Mouse (Mus musculus) small intestine, adult 2 months (tissue): ENCODE measurements around the gene Cd70. TPM values are rescaled to one million over a fixed set of nuclear protein-coding genes. Genes with fewer than 3 reads are reported as not detected.

ENCODE experiments used
- H3K27ac ChIP-seq: fragments of 200-500 bp; 2 replicates; pipeline ENCODE4 v1.5.1; 2012; ENCODE audit warnings: low read depth, low read length, control low read depth, inconsistent platforms; ENCODE audit not compliant: insufficient read depth
- H3K27me3 ChIP-seq: fragments of 200-500 bp; 2 replicates; pipeline ENCODE4 v1.6.1; 2012; ENCODE audit warnings: mild to moderate bottlenecking, moderate library complexity, low read length, inconsistent platforms; ENCODE audit not compliant: control insufficient read depth, insufficient read depth
- H3K36me3 ChIP-seq: fragments of 200-500 bp; 2 replicates; pipeline ENCODE4 v1.6.1; 2012; ENCODE audit warnings: mild to moderate bottlenecking, low read length, control low read depth, inconsistent platforms; ENCODE audit not compliant: control insufficient read depth, insufficient read depth
- H3K4me1 ChIP-seq: fragments of 200-500 bp; 2 replicates; pipeline ENCODE4 v1.6.1; 2012; ENCODE audit warnings: low read length, inconsistent platforms, mixed read lengths; ENCODE audit not compliant: control insufficient read depth, insufficient read depth, insufficient read length
- H3K4me3 ChIP-seq: fragments of 200-500 bp; 2 replicates; pipeline ENCODE4 v1.5.1; 2012; ENCODE audit warnings: low read depth, mild to moderate bottlenecking, control low read depth, inconsistent platforms, low read length, moderate library complexity
- CTCF ChIP-seq: fragments of 200-500 bp; IDR thresholded peaks from 2 replicates; pipeline ENCODE4 v1.5.1; 2012; ENCODE audit warnings: low read depth, mild to moderate bottlenecking, control low read depth, inconsistent platforms, low read length, moderate library complexity, mixed read lengths; ENCODE audit not compliant: insufficient replicate concordance, insufficient read length; ENCODE audit errors: extremely low read depth
- POLR2A ChIP-seq: fragments of 200-500 bp; IDR thresholded peaks from 2 replicates; pipeline ENCODE4 v1.6.1; 2012; ENCODE audit warnings: low read depth, mild to moderate bottlenecking, control low read depth, inconsistent platforms, low read length, moderate library complexity
- WGBS: fragments of 180-500 bp; shearing (Covaris S2); methylation state at CpG from one replicate; pipeline ENCODE4 v1.1.7; 2018; 5-methylcytosine and 5-hydroxymethylcytosine counted together
- polyA plus RNA-seq: library from polyadenylated mRNA; depleted of rRNA; stranded (reverse); fragments of >200 nt; gene quantifications from 2 replicates; pipeline ENCODE4 v1.2.3, GENCODE M21; 2012; rRNA removed

Gene Cd70
- polyA plus RNA-seq, 1 experiment: not detected

GRCm38 (mm10) chr17:57105181-57106034 is 44.2 kb downstream of the Cd70 start, which contains the start of gene Tnfsf9:
Gene Tnfsf9, plus strand, starts transcription at chr17:57105325.
- Histone ChIP-seq H3K4me1 (peaks cover 4% of the 10 kb centered on the region; the same call in 1 of the 2 replicates), H3K27ac (no peak within 1 kb of the TSS), H3K36me3 (no peaks in the 10 kb centered on the region), H3K4me3 (peak within 1 kb of the TSS; percentile 71), H3K27me3 (no peaks in the 10 kb centered on the region)
- TF ChIP-seq POLR2A (no peak; the same call in 1 of the 2 replicates), CTCF (no peak)
- WGBS: under 1% methylated on average over 60 of the region's 61 CpGs

- H3K27me3 ChIP-seq: no peaks in the 10 kb centered on the region
- H3K36me3 ChIP-seq: no peaks in the 10 kb centered on the region
- no peak overlapping the region for H3K4me3 ChIP-seq
- H3K27ac ChIP-seq: no peak overlapping the region
- H3K4me1 ChIP-seq: peaks cover 4% of the 10 kb centered on the region; the same call in 1 of the 2 replicates
- 50% methylated on average over 4 of the region's 4 CpGs for WGBS
- TF ChIP-seq POLR2A: no peak
- TF ChIP-seq CTCF: no peak
These were observed 45.1 kb downstream of the Cd70 start for GRCm38 (mm10) chr17:57104496-57104895.

- WGBS: 80% methylated on average over 2 of the region's 2 CpGs
- Histone ChIP-seq H3K27ac (no peak overlapping the region), H3K27me3 (no peaks in the 10 kb centered on the region), H3K36me3 (no peaks in the 10 kb centered on the region), H3K4me1 (peaks cover 4% of the 10 kb centered on the region; the same call in 1 of the 2 replicates), H3K4me3 (no peak overlapping the region)
- TF ChIP-seq CTCF (no peak), POLR2A (no peak)
These were observed 47.3 kb downstream of the Cd70 start for GRCm38 (mm10) chr17:57102276-57102675.

GRCm38 (mm10) chr17:57099629-57100325 is 49.8 kb downstream of the Cd70 start:
- TF ChIP-seq CTCF (no peak), POLR2A (no peak)
- no peaks in the 10 kb centered on the region for H3K36me3 ChIP-seq
- peaks cover 8% of the 10 kb centered on the region; the same call in 1 of the 2 replicates for H3K4me1 ChIP-seq
- no peak overlapping the region for H3K27ac ChIP-seq
- no peak overlapping the region for H3K4me3 ChIP-seq
- 30% methylated on average over 10 of the region's 10 CpGs for WGBS
- no peaks in the 10 kb centered on the region for H3K27me3 ChIP-seq

- Histone ChIP-seq H3K4me3 (no peak overlapping the region), H3K27me3 (no peaks in the 10 kb centered on the region), H3K36me3 (no peaks in the 10 kb centered on the region), H3K4me1 (peaks cover 7% of the 10 kb centered on the region; the same call in 1 of the 2 replicates), H3K27ac (no peak overlapping the region)
- 61% methylated on average over 5 of the region's 5 CpGs for WGBS
- TF ChIP-seq POLR2A (no peak), CTCF (no peak)
These were observed 51.3 kb downstream of the Cd70 start for GRCm38 (mm10) chr17:57098321-57098720.

- Histone ChIP-seq H3K27ac (no peak overlapping the region), H3K27me3 (no peaks in the 10 kb centered on the region), H3K36me3 (no peaks in the 10 kb centered on the region), H3K4me3 (peak overlapping the region; percentile 61), H3K4me1 (peaks cover 8% of the 10 kb centered on the region; the same call in 1 of the 2 replicates)
- 1% methylated on average over 11 of the region's 11 CpGs for WGBS
- TF ChIP-seq POLR2A: no peak
- TF ChIP-seq CTCF: peak; percentile 95
These were observed 53.0 kb downstream of the Cd70 start for GRCm38 (mm10) chr17:57096623-57096920.

Other genes with a start within 250 kb of the Cd70 start
- 25.0 and 46.3 TPM in 2 replicates for gene Mllt1, start 214.4 kb downstream of the Cd70 start, polyA plus RNA-seq
- gene Acer1, start 167.7 kb downstream of the Cd70 start, polyA plus RNA-seq: 9.0 and 28.9 TPM in 2 replicates
- gene Clpp, start 159.5 kb downstream of the Cd70 start, polyA plus RNA-seq: 86.2 and 132 TPM in 2 replicates
- 40.8 and 63.7 TPM in 2 replicates for gene Alkbh7, start 152.4 kb downstream of the Cd70 start, polyA plus RNA-seq
- gene Pspn, start 149.8 kb downstream of the Cd70 start, polyA plus RNA-seq: not detected in 2 replicates
- 17.1 and 43.5 TPM in 2 replicates for gene Gtf2f1, start 138.5 kb downstream of the Cd70 start, polyA plus RNA-seq
- gene Gm17949, start 138.3 kb downstream of the Cd70 start, polyA plus RNA-seq: not detected in 2 replicates
- gene Khsrp, start 118.3 kb downstream of the Cd70 start, polyA plus RNA-seq: 32.3 and 66.4 TPM in 2 replicates
- gene Slc25a41, start 108.1 kb downstream of the Cd70 start, polyA plus RNA-seq: not detected in 2 replicates
- 184 and 395 TPM in 2 replicates for gene Crb3, start 90.7 kb downstream of the Cd70 start, polyA plus RNA-seq
- gene Slc25a23, start 89.9 kb downstream of the Cd70 start, polyA plus RNA-seq: 13.3 and 14.3 TPM in 2 replicates
- gene Dennd1c, start 71.3 kb downstream of the Cd70 start, polyA plus RNA-seq: 9.1 and 13.6 TPM in 2 replicates
- gene Tubb4a, start 62.0 kb downstream of the Cd70 start, polyA plus RNA-seq: 3.3 TPM in 2 replicates
- gene Tnfsf9, start 44.5 kb downstream of the Cd70 start, polyA plus RNA-seq: 2.3 and 2.6 TPM in 2 replicates
- gene Tnfsf14, start 44.4 kb upstream of the Cd70 start, polyA plus RNA-seq: 0.79 and 0.98 TPM in 2 replicates
- gene C3, start 78.4 kb upstream of the Cd70 start, polyA plus RNA-seq: 17.9 and 40.9 TPM in 2 replicates
- gene Gpr108, start 98.7 kb upstream of the Cd70 start, polyA plus RNA-seq: 25.6 and 46.5 TPM in 2 replicates
- gene Trip10, start 99.7 kb upstream of the Cd70 start, polyA plus RNA-seq: 11.0 and 30.3 TPM in 2 replicates
- 3.5 and 6.1 TPM in 2 replicates for gene Vav1, start 129.3 kb upstream of the Cd70 start, polyA plus RNA-seq
- 2.4 and 4.1 TPM in 2 replicates for gene Adgre1, start 208.9 kb upstream of the Cd70 start, polyA plus RNA-seq